Mouse (Mus musculus): Measurements from ENCODE around the gene Cmtm1. TPM values are rescaled to one million over a fixed set of nuclear protein-coding genes. Genes with fewer than 3 reads are reported as not detected.
A peak's percentile ranks its signal among the peaks of the same experiment; 100 is the strongest.
"Not testable (repeated sequence)": the region's sequence is repeated elsewhere in the genome, so short reads cannot be mapped to it uniquely, and the experiment has no call there.

Gene Cmtm1
- polyA plus RNA-seq, 1 experiment from 2014 or later: not detected

DNA sequence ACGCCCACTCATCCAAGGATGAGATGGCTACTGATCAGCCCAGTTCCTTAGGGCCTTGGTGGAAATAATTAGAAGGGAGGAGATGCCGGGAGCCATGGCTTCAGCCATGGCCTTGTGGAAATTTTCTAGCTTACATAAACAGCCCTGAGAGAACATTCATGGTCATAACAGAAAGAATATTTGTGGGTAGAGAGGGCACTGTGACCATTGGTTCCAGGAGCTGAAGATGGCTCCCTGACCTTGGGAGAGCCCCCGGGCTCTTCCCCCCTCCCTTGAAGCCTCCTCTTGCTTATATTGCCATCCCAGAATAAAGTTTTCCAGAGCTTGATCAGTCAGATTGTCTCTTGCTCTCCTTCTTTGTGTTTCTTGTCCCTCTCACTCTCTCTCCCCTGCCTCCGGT is 7.4 kb downstream of the Cmtm1 start:
- DNase-seq (ENCODE audit: low spot score); H3K27ac ChIP-seq: not testable (repeated sequence)
- 84% methylated on average over 4 of the region's 4 CpGs for whole genome bisulfite sequencing

DNA sequence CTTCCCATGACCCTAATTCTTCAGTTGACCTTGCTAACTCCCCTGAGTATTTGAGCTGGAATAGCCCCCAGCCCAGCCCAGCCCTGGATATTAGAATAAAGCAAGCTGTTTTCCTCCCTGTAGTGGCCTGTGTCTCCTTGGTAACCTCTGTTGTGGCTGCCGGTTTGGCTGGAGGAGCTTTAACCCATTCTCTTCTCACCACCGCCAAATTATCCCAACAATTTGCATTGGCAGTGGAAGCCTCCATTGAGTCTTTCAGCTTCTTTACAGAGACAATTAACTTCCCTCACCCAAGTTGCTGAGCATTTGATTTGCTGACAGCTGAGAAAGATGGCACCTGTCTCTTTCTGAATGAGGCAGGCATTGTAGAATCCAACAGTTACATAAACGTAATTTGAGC is 8.4 kb downstream of the Cmtm1 start:
- WGBS: 9% methylated on average over 3 of the region's 3 CpGs
- not testable (repeated sequence) for H3K9me3 ChIP-seq; H3K36me3 ChIP-seq; H3K4me3 ChIP-seq; H3K27ac ChIP-seq; H3K27me3 ChIP-seq (ENCODE audit: insufficient read depth, poor library complexity, severe bottlenecking)
- peak; percentile 64 for DNase-seq (ENCODE audit: low spot score)
- peaks cover 20% of the 10 kb centered on the region for H3K4me1 ChIP-seq (replicated peaks)

More for the DNA sequence above, 7.4 kb downstream of the Cmtm1 start:
- not testable (repeated sequence) for H3K36me3 ChIP-seq; H3K27me3 ChIP-seq (ENCODE audit: insufficient read depth, poor library complexity, severe bottlenecking); H3K9me3 ChIP-seq; H3K4me3 ChIP-seq
- H3K4me1 ChIP-seq (replicated peaks): peaks cover 20% of the 10 kb centered on the region

DNA sequence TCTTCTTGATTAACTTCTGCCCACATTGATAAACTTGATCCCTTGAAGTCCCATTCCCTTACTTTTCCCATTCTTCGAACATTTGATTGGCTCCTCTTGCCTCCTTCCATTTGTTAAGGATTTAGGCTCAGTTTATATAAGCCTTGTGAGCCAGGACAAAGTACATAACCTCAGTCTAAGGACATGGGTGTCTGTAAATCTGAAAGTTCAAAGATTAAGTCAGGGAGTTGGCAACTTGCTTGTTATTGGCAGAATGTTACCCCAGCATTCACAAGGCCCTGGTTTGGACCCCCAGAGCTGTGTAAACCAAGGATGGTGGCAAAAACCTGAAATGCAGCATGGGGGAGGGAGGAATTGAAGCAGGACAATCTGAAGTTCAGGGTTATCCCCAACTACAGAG is 15.5 kb downstream of the Cmtm1 start:
- Histone ChIP-seq H3K4me3 (no peak overlapping the region), H3K27me3 (ENCODE audit: insufficient read depth, poor library complexity, severe bottlenecking) (no peaks in the 10 kb centered on the region), H3K36me3 (no peaks in the 10 kb centered on the region), H3K9me3 (no peaks in the 10 kb centered on the region), H3K4me1 (replicated peaks) (no peaks in the 10 kb centered on the region; the same call in 1 of the 2 replicates), H3K27ac (no peak overlapping the region)
- 94% methylated on average over 1 of the region's 1 CpGs for WGBS
- DNase-seq (ENCODE audit: low spot score): no peak

DNA sequence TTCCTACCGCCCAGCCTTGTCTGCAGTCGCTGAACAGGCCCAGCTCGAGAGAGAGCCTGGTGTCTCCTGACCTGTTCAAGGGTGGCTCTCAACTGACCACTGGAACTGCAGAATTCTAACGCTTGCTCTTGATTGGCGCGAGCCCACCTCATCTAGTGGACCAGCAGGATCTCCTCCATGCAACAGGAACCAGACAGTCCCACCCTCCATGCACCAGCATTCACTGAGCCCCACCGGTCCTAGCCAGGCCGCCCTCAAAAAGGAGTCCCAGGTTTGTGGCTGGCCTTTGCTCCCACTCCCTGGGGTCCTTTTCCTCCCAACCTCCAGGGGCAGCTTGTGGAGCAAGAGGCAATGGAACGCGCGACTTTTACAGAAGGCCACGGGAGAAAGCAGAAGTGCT is 16.9 kb downstream of the Cmtm1 start, which contains the start of gene Cmtm2a:
Cmtm2a (minus strand) TSS at position 101 of the 400 bp plus-strand sequence.
- DNase-seq (ENCODE audit: low spot score); H3K4me1 ChIP-seq (replicated peaks); H3K27ac ChIP-seq; H3K9me3 ChIP-seq; H3K4me3 ChIP-seq; H3K27me3 ChIP-seq (ENCODE audit: insufficient read depth, poor library complexity, severe bottlenecking); H3K36me3 ChIP-seq: not testable (repeated sequence)
- WGBS: 86% methylated on average over 12 of the region's 12 CpGs

DNA sequence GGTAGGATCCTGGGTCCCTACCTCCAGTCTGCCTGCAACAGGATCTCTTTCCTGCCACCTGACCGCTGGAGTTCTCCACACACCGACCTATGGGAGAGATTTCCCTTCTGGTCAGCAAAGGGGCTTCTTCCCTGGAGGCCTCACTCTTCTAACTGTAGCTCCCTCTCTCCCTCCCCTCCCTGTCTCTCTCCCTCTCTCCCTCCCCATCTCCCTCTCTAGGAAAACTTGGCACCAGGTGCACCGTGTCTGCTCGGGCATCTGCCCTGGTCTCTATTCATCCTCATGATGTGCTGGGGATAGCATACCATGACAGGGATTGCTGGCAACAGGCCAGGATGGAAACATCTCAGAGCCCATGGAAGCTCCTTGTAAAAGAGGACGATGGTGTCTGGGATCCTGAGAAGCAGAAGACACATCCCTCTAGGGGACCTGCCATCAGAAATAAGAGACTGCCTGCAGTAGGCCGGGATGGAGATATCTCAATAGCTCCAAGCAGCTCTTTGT is 41.0 kb downstream of the Cmtm1 start:
- Histone ChIP-seq H3K4me1 (replicated peaks) (no peaks in the 10 kb centered on the region), H3K4me3 (no peak overlapping the region), H3K9me3 (no peaks in the 10 kb centered on the region), H3K27me3 (ENCODE audit: insufficient read depth, poor library complexity, severe bottlenecking) (no peaks in the 10 kb centered on the region), H3K36me3 (peaks cover 14% of the 10 kb centered on the region), H3K27ac (no peak overlapping the region)
- no peak for DNase-seq (ENCODE audit: low spot score)
- 91% methylated on average over 6 of the region's 6 CpGs for WGBS

DNA sequence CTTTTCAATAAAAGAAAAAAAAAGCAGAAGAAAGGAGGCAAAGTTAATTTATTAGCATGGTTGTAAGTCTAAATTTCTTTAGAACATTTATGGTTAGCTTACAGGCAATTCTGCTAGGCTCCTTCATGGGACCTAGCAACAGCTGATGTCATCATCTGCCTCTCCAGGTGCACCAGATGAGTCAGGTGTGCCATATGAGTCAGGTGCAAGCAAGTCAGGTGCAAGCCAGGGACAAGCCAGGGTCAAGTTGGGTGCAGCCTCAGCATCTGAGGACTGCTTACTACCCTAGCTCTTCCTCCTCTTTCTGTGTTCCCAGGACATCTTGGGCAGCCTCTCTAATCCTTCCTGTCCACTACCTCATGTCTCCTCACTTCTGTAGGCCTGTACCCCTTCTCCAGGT is 41.6 kb downstream of the Cmtm1 start:
- Histone ChIP-seq H3K4me3 (no peak overlapping the region), H3K36me3 (peaks cover 20% of the 10 kb centered on the region), H3K4me1 (replicated peaks) (no peaks in the 10 kb centered on the region), H3K27me3 (ENCODE audit: insufficient read depth, poor library complexity, severe bottlenecking) (no peaks in the 10 kb centered on the region), H3K9me3 (no peaks in the 10 kb centered on the region), H3K27ac (no peak overlapping the region)
- no peak for DNase-seq (ENCODE audit: low spot score)

DNA sequence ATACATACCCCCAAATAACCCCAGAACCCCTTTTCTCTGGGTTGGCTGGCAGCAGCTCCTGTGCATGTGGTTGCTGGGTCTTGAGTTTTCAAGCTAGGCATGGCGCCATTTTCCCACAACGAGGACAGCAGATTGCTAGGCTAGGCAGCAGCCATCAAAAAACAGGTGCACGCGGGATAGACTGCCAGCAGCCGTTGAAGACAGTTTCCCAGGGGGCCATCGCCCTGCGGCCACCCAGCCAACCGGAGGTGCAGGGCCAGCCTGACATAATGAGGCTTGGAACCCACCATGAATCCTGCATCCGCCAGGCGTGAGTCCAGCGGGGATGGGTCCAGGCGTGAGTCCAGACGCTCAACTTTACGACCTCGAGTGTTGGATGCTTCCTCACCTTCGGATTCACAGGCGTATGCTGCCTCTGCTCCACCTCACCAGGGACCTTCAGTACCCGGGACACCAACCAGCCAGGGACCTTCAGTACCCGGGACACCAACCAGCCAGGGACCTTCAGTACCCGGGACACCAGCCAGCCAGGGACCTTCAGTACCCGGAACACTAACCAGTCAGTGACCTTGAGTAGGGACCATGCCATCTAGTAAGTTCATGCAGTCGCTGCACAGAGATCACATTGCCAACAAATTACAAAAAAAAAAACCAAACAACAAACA is 45.5 kb downstream of the Cmtm1 start:
- 97% methylated on average over 22 of the region's 22 CpGs for WGBS
- not testable (repeated sequence) for H3K4me3 ChIP-seq; H3K27ac ChIP-seq; DNase-seq (ENCODE audit: low spot score); H3K27me3 ChIP-seq (ENCODE audit: insufficient read depth, poor library complexity, severe bottlenecking); H3K9me3 ChIP-seq; H3K4me1 ChIP-seq (replicated peaks)
- peaks cover 49% of the 10 kb centered on the region for H3K36me3 ChIP-seq

DNA sequence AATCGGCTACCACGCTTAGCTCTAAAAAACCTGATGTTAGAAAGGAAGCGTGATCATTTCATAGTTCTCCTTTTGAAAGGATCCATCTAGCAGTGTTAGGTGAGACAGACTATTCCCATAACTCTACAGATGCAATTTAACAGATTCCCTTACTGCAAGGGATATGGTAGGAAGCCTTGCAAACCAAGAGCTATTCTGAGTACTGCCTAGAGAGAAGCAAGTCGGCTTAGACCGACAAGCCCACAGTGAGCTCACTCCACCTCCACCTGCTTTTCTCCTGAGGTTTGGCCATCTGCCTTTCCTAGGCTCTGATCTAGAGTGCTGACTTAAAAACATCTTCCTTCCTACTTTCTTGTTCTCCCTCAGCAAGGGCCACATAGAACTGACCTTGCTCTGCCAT is 48.1 kb downstream of the Cmtm1 start:
- not testable (repeated sequence) for H3K27me3 ChIP-seq (ENCODE audit: insufficient read depth, poor library complexity, severe bottlenecking); DNase-seq (ENCODE audit: low spot score); H3K27ac ChIP-seq; H3K4me3 ChIP-seq; H3K9me3 ChIP-seq; H3K4me1 ChIP-seq (replicated peaks)
- H3K36me3 ChIP-seq: peaks cover 74% of the 10 kb centered on the region
- WGBS: 94% methylated on average over 5 of the region's 5 CpGs

DNA sequence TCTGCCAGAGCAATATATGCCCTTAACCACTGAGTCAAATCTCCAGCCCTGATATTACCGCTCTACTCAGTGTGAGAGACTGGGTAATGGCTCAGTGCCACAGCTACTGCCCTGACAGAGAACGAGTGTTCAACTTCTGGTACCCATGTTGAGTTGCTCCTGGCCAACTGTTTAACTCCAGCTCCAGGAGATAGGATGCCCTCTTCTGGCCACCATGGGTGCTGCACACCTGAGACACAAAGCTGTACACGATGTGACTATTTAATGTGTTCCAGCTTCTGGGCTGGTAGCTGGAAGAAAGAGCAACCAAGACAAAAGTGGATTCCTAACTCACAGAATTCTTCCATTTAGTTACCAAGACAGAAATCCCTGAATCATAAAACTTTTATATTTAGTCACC is 56.9 kb downstream of the Cmtm1 start:
- WGBS: 93% methylated on average over 3 of the region's 3 CpGs
- DNase-seq (ENCODE audit: low spot score): peak; percentile 11
- no peak overlapping the region for H3K27ac ChIP-seq
- no peak overlapping the region for H3K4me3 ChIP-seq
- H3K4me1 ChIP-seq (replicated peaks): peaks cover 21% of the 10 kb centered on the region
- peaks cover 2% of the 10 kb centered on the region; the same call in 1 of the 2 replicates for H3K9me3 ChIP-seq
- H3K36me3 ChIP-seq: peaks cover 12% of the 10 kb centered on the region
- H3K27me3 ChIP-seq (ENCODE audit: insufficient read depth, poor library complexity, severe bottlenecking): no peaks in the 10 kb centered on the region

DNA sequence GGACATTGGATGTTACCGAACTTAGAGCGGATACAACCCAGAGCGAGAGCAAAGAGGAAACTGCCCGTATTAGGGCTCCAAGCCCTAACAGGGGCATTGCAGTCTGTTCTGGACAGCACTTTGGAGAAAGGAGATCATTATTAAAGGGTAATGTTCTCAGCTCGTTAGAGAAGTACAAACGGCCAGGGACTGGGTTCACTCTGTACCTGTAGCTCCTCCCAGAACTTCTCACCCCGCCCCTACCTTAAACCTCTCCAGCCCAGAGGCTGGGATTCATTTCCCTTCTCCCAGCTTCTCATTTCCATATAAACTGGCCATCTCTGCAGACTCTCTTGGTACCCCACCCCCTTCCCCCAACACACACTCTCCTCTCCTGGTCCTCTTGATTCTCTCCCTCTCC is 58.5 kb downstream of the Cmtm1 start:
- H3K27me3 ChIP-seq (ENCODE audit: insufficient read depth, poor library complexity, severe bottlenecking): no peaks in the 10 kb centered on the region
- H3K4me3 ChIP-seq: peak overlapping the region; percentile 66
- no peaks in the 10 kb centered on the region for H3K9me3 ChIP-seq
- peaks cover 35% of the 10 kb centered on the region for H3K4me1 ChIP-seq (replicated peaks)
- peak overlapping the region; percentile 89 for H3K27ac ChIP-seq
- 0% methylated on average over 7 of the region's 7 CpGs for WGBS
- H3K36me3 ChIP-seq: no peaks in the 10 kb centered on the region
- DNase-seq (ENCODE audit: low spot score): peak; percentile 9

DNA sequence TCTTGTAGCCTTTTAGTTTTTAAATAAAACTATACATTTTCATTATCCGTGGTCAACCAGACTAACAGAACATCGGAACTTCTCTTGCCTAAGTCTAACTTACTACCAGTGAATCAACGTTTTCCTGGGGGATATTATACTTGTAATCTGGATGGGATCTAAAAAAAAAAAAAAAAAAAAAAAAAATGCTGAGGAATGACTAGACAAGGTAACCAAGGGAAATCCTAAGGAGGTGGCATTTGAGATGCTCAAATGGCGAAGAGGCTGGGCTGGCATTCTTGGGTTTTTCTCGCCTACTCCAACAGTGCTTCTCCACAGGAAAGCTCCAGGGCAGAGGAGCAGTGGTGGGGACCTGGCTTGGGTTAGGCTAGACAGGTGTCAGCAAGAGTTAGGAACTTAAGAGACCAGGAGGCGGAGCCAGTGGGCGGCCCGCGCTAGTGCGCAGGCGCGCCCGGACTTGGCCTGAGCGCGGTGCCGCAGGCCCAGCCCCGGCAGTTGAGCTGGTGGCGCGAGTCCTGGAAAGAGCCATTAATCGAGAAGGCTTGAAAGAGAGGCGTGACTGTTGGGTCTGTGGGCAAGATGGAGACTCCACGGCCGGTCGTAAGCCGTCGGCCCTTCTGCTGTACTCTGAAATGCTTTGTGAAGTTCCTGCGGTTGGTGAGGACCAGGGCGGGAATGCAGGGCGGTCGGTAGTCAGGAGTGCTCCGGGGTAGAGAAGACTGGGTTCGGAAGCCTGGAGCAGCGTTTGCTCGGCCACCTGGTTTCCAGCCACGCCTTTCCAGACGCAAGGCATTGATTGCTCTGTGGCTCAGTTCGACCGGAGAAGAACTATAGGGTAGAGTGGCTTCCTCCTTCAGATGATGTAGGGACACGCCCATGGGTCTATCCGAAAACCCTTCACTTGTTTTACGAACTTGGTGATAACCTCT is 59.2 kb downstream of the Cmtm1 start, which contains the start of gene Cklf:
Cklf (plus strand) TSS at position 423 of the 929 bp plus-strand sequence.
- 0 out of 2 replicates have a peak, but pooled peaks cover 2% of the 10 kb centered on the region for H3K36me3 ChIP-seq
- peak; percentile 91 for DNase-seq (ENCODE audit: low spot score)
- peak within 1 kb of the TSS; percentile 89 for H3K27ac ChIP-seq
- 3% methylated on average over 41 of the region's 41 CpGs for WGBS
- no peaks in the 10 kb centered on the region for H3K9me3 ChIP-seq
- H3K4me3 ChIP-seq: peak within 1 kb of the TSS; percentile 66
- peaks cover 35% of the 10 kb centered on the region for H3K4me1 ChIP-seq (replicated peaks)
- no peaks in the 10 kb centered on the region for H3K27me3 ChIP-seq (ENCODE audit: insufficient read depth, poor library complexity, severe bottlenecking)

DNA sequence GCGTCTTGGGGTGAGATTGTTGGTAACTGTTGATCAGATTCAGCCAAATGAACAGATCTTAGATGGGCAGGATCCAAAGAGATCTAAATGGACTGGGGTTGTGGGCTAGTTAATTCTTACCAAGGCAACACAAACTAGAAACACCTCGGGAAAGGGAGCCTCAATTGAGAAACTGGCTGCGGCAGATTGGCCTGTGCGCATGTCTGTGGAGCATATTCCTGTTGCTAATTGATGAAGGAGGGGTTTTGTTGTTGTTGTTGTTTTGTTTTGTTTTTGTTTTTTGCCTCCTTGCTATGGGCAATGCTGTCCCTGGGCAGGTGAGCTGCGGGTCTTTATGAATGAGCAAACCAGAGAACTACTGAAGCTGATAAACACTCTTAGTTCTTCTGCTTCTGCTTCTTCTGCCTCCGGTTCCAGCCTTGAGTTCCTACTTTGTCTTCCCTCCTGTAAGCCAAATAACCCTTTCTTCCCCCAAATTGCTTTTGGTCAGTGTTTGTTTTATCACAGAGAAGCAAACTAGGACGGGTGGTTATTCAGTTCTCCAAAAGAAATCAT is 60.4 kb downstream of the Cmtm1 start:
- DNase-seq (ENCODE audit: low spot score): no peak
- 0 out of 2 replicates have a peak, but pooled peaks cover 6% of the 10 kb centered on the region for H3K36me3 ChIP-seq
- H3K4me1 ChIP-seq (replicated peaks): peaks cover 35% of the 10 kb centered on the region
- no peaks in the 10 kb centered on the region for H3K9me3 ChIP-seq
- no peak overlapping the region for H3K27ac ChIP-seq
- H3K4me3 ChIP-seq: no peak overlapping the region
- WGBS: 89% methylated on average over 7 of the region's 7 CpGs
- H3K27me3 ChIP-seq (ENCODE audit: insufficient read depth, poor library complexity, severe bottlenecking): no peaks in the 10 kb centered on the region

Data from hindbrain, embryonic 10.5 days (tissue).